Mouse (Mus musculus): Measurements from ENCODE around the gene Lrrfip2.

The Lrrfip2 gene

DNA sequence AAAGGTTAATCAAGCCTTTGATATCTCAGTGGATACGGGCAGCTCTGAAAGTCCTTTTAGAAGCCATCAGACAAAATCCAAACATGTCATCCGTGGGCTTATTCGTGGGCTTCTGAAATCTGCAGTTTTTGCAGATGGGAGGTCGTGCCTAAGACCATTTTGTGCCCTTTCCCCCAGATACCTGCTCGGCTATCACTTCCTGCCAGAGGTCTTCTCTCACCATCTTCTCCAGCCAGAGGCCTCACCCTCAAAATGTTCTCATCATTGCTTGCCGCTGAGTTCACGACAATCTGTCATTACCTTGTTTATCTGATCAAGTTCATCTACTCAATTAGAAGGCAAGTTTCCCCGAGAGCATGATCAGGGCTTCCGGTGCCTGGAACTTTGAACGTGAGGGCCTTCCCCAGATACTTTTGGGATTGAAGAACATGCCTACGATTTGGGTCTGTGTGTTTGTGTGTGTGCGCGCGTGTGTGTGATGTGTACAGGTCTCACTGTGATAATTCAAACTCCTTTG lies at the start of gene Lrrfip2:
TSS of gene Lrrfip2 (plus strand) at position 467 of the 517 bp plus-strand sequence.
- no peak for DNase-seq (ENCODE audit: low spot score)

DNA sequence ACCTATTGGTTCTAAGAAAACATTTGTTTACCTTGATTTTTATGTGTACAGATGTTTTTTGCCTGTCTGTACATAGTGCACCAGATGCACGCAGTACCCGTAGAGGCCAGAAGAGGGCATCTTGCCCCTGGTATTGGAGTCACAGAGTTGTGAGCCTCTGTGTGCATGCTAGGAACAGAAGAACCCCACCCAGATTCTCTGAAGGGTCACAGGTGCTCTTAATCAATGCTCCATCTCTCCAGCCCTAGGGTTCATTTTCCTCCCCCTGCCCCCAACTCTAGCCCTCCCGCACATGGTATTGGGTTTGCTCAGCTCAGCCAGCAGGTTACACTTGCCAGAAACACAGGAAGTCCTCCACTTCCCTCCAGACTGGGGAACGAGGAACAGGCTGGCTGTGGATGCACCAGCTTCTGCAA lies 46.8 kb upstream of the Lrrfip2 start:
- DNase-seq (ENCODE audit: low spot score) = peak; percentile 72

DNA sequence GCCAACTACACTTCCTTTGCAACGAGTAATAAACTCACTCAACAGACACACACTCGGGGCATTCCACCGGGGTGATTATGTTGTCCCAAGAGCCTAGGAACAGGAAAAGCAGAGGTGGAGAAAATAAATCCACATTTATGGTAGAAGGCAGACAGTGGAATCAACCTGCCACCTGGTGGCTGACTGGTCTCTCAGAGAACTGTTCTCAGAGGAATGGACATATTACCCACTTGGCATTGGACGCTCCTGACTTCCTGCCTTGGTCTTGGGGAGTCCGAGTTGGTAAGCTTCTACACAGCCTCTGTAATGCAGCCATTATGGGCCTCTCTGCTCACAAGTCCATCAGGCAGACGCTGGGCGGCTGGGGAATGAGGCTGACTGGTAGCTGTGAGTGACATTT lies 45.2 kb upstream of the Lrrfip2 start:
- peak; percentile 40 for DNase-seq (ENCODE audit: low spot score)

DNA sequence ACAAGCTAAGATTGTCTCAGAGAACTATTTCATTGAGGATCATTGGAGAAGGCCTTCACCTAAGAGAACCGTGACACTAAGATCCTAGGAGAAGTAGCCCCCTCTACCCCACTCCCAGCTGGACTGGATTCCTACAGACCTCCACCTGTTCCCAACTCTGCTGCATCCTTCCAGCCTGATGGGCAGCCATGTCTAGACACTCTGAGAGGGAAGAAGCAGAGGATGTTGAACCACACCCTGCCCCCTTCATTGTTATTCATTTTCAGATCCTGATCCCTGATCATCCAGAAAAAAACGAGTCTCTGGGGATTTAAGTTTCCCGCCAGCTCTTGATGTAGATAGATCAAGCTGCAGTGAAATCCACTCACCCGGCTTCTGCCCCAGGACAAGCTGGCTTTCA lies 44.4 kb upstream of the Lrrfip2 start:
- DNase-seq (ENCODE audit: low spot score) = no peak

DNA sequence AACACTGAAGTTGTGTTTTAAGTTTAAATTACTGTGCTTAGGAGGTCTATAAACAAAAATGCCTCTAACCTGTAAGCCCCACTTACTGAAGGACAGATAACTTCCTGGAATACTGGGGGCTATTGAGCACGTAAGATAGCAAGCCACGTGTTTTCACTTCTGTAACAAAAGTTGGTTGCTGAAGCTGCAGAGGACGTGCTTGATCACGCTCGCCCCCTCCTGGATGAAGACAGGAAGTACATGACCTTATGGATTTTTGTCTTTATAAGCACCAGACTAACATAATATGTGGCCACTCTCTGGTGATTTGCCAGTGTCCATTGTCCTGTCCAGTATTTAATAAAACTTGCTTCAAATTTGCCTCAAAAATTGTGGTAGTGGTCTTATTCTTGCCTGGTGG lies 39.6 kb upstream of the Lrrfip2 start:
- peak; percentile 54 for DNase-seq (ENCODE audit: low spot score)

DNA sequence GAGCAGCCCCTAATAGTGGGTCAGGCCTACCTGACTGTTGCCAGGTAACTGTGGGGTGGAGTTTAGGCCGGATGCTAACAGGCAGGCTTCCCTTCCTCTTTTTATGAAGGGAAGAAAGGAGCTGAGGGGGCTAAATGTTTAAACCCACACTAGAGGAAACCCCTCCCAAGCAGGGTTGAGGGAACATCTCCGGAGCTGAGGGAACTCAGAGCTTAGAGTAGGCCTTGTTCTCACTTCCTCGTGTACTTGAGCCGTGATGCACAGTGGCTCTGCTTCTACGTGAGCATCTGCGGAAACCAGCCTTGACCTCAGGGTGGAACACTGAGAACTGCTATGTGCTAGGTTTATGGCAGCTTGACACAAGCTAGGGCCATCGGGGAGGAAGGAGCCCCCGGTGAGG lies 36.6 kb upstream of the Lrrfip2 start:
- no peak for DNase-seq (ENCODE audit: low spot score)

DNA sequence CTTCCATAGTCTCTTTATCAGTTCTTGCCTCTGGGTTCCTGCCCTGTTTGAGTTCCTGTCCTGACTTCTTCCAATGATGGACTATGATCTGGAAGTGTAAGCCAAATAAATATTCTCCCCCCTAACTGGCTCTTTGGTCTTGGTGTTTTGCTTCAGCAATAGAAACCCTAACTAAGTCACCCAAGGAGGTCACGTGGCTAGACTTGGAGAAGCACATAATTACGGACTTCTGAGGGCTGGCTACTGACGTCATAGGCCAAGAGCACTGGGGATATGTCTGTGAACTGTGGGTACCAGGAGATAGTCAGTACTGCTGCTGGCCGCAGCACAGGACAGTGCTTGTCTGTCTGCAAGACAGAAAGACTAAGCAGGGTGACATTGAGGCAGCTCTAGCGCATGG lies 35.6 kb upstream of the Lrrfip2 start:
- DNase-seq (ENCODE audit: low spot score) = no peak

DNA sequence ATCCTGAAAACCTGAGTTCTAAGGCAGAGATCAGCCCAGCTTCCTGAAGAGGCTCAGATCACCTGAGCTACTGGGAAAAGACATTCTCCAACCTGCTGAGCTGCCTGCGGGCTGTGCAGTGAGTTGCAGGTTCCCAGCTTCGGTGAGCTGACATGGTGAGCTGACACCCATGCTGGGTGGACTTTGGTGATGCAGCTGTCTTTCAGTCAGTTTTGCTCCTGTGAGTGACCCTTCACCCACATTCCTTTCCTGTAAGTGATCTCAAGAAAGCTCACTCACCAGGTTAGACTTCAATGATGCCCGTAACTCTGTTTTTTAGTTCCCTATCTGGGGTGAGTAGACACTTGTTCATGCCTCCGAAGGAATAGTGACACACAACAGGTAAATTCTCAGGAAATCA lies 32.1 kb upstream of the Lrrfip2 start:
- no peak for DNase-seq (ENCODE audit: low spot score)

DNA sequence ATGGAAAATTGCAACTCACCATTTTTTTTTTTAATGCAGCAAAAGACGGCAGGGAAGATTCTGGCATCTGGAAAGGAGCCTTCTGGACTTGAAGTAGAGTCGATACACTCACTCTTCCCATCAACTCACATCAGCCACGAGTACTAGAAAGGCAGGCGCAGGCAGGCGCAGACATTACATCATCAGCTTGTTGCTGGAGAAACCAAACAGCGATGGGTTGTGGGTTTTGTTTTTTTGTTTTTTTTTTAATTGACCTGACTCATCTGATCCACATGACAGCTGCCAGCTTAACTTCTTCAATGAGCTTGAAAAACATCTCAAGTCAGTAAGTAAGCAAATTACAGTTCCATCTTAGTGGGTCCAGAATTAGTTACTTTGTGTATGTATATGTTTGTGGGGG lies 31.3 kb upstream of the Lrrfip2 start:
- DNase-seq (ENCODE audit: low spot score) = no peak

DNA sequence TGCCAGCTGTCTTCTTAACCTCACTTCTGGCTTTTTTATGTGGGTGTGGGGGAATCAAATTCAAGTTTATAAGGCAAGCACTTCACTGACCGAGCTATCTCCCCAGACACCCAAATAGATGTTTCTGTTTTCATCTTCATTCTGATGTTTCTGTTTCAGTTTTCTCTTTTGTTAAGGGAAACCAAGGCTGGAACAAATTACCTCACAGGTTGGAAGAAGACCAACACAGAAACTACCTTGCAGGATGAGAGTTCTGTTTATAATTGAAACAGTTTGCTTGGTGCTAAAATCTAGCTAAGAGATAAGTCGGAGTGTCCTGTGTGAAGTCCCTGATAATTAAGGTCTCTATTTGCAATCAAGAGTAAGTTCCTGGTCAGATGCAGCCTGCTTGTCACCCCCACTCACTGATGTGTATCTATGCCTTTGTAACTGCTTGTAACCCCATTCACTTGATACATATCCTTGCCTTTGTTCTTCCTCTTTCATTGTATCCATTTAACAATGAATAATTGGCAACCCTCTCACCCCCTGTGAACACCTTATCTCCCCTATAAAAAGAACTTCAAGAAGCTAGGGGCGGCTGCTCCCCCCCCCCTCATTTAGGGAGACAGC lies 30.3 kb upstream of the Lrrfip2 start:
- DNase-seq (ENCODE audit: low spot score) = no peak

DNA sequence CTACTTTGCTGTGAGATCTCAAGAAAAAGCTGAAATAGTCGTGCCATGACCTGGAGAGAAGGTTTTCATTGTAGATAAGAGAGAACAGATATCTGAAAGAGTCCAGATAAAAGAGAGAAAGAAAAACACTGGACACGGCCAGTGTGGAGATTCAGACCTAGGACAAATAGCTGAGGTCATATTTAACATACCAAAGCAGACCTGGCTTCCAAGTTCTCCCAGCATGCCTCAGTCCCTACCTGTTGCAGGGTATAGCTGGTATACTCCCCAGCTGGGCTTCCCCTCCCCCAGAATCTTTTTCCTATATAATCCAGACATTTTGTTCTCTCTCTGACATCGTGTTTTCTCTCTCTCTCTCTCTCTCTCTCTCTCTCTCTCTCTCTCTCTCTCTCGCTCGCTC lies 29.4 kb upstream of the Lrrfip2 start:
- DNase-seq (ENCODE audit: low spot score) = no peak

DNA sequence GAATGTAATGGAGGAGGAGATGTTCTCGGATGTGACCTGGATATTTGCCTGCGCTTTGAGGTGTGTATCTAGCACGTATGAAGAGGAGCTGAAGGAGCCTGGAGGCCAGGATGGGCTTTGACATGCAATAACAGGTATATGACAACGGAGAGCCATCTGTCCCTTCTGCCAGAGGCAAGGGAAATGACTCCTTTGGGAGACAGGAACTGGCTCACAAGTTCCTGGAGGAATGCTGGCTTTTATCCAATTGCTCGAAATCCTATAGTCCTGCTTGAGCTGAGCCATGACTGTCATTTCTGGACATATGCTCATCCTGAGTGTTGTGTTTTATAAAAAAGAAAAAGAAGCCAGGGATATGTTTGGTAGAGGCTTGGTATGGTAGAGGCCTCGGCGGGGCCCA lies 28.5 kb upstream of the Lrrfip2 start:
- no peak for DNase-seq (ENCODE audit: low spot score)

DNA sequence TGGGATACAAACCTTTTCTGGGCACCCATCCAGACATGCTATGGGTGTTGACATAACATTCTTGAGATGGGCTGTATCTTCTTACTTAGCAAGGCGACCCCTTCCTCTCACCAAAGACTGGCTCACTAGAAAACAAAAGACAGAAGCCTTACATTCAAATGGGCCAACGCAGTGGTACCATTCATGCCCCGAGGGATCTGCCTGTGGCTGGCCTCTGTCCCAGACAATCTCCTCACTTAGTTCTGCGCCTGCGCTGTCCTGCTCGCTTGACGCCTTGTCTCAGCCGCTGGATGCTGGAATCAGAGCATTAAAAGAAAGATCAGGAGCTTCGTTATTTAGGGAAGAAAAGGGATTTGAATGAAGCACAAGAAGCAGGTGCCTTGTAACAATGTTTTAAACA lies 24.7 kb upstream of the Lrrfip2 start:
- DNase-seq (ENCODE audit: low spot score) = no peak

DNA sequence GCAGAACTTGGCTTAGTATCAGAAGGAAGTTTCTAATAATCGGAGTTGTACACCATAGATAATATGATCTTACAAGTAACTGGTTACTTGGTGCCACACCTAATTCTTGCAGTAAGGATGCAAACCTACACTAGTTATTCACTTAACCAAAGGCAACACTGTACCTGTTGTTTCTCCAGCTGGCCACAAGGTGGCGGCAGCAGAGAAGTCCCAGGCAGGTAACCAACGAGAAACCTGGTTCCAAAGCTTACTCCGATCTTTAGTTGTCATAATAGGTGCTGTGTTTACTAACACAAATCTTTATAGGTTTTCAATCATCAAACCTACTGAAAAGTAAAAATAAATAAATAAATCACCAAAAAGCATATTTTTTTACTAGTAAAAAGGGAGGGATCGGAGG lies 24.3 kb upstream of the Lrrfip2 start:
- peak; percentile 74 for DNase-seq (ENCODE audit: low spot score)

DNA sequence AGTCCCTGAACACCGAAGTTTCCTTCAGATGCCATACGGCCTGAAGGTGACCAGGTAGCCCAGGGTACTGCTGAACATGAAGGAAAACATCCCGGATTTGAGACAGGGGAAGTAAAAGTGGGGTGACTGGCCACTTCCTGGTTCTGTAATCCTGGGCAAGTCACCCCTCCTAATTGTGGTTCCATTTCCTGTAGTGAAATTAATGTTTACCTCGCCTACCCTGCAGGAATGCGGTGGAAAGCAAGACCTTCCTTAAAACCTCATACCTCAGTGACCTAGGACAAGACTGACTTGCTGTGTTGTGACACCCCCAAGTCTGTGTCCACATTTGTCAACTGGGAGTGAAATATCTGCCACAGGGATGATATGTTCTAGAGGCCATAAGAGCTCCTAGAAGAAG lies 22.8 kb upstream of the Lrrfip2 start:
- DNase-seq (ENCODE audit: low spot score) = no peak

DNA sequence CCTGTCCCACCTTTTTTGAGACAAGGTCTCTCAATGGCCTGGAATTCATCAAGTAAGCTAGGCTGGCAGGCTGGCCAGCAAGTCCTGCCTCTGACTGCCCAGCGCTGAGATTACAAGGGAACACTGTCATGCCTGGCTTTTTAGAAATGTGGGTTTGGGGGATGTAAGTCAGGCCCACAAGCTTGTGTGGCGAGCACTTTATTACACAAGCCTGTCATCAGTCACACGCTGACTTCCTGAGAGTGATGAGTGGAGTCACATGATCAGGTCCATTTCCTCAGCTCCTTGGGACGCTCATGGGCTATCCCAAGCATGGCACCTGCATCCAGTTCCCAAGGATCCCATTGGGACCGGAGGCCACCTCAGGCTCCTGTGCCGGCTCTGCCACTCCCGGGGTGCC lies 21.7 kb upstream of the Lrrfip2 start:
- DNase-seq (ENCODE audit: low spot score) = no peak

DNA sequence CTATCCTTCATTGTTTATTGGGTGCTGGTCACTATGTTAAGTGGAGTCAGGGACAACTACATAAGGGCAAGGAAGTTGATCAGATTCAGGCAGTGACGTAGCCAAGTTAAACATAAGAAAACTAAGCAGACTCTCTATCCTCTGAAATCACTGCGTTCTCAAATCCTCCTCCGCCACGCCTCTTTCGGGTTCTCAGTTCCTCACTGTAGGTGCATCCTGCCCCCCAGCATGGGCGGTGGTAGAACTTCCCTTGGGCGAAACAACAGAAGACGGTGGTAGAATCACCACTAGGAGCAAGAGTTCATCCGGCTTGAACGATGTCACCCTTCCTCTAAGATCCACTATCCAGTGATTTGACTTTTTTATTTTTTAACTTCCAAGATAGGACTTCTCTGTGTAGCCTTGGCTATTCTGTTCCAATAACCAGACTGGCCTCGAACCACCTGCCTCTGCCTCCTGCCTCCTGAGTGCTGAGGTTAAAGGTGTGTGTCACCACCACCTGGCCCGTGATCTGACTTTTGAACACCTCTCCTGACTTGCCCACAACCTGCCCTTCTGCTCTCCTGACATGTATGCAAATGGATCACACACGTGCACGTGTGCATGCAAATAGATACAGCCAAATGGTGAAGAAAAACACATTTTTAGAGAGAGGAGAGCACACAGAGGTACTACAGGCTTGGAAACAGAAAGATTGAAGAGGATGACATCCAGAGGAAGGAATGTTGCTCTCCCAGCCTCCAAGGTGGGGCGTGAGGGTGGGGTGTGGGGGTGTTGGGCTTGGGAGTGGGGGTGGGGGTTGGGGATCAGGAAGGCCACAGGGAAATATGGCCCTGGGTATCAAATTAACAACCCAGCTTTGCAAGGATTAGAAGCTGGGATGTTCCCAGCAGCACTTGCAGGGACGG lies 20.7 kb upstream of the Lrrfip2 start:
- no peak for DNase-seq (ENCODE audit: low spot score)

DNA sequence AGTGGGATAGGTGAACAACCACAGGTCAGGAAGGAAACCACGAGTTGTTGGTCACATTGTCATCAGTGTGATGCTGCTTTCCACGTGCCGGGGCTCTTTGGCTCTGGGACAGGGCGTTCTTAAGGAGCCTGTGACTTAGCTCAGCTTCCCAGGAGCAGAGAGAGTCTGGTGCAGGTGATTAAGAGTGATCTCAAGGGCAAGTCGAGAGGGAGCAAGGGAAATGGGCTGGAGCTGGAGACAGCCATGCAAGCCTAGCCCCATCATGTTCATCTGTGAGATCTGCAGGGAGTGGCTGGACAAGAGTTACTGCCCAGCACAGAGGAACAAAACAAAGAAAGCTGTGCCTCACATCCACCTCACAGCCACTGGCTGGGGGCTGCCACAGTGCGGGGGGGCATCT lies 19.8 kb upstream of the Lrrfip2 start:
- no peak for DNase-seq (ENCODE audit: low spot score)

DNA sequence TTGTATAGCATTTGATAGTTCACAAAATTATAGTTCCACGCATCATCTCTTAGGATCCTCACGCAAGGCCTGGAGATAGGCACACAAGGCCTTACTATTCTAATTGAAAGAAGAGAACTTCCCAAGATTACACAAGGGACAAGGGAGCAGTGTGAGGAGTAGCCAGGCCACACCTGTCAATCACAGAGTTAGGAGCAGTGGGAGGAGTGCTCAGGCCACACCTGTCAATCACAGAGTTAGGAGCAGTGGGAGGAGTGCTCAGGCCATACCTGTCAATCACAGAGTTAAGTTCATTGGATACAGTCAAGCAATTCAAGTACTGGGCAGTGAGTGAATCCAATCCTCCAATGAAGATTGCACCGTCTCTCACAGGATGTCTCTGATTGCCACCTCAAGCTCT lies 17.0 kb upstream of the Lrrfip2 start:
- DNase-seq (ENCODE audit: low spot score) = no peak

DNA sequence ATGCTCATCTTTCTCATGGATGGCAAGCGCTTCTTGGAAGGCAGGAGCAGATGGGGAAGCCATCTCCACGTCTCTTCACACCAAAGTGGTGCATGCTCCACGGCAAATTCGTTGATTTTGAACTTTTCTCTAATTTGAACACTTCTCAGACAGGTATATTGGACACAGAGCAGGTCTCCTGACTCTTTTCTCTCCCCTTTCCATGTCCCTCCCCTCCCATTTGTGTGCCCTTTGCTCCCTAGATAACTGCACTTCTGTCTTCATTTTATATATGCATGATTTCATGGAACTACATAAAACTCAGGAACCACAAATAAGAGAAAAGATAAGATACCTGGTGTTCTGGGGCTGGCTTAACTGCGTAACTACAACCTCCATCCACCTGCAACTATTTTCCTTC lies 14.1 kb upstream of the Lrrfip2 start:
- no peak for DNase-seq (ENCODE audit: low spot score)

DNA sequence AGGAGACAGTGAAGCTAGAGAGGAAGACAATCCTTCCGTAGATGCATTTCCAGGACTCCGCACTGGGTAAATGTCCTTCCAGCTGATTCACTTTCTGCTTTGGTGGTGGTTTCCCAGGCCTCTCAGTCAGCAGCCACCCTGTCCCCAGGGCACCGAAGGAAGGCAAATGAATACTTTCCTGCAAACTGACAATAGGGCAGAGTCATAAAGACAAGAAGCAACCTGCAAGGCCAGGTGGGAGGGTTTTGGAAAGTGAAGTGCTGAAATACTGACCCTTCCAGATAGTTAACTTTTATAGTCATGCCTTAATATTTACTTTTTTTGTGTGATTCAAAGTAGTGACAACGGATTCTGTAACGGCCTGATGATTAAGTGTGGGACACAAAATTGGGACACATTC lies 13.5 kb upstream of the Lrrfip2 start:
- no peak for DNase-seq (ENCODE audit: low spot score)

DNA sequence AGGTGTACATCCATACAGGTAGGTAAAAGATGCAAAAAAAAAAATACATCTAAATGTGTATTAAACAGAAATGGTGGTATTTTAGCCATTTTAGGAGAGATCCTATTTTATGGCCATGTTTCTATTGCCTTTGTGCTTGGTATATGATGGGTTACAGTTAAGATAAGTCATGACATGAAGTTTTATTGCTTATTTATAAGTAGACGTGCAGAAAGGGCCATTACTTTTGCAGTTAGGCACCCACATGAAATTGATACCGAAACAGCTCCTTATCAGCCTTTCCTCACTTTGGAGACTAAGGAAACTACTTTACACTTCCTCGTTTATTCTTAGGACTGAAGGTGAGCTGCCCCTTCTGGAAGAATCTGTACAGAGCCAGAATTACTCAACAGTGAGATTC lies 9.5 kb upstream of the Lrrfip2 start:
- DNase-seq (ENCODE audit: low spot score) = no peak

DNA sequence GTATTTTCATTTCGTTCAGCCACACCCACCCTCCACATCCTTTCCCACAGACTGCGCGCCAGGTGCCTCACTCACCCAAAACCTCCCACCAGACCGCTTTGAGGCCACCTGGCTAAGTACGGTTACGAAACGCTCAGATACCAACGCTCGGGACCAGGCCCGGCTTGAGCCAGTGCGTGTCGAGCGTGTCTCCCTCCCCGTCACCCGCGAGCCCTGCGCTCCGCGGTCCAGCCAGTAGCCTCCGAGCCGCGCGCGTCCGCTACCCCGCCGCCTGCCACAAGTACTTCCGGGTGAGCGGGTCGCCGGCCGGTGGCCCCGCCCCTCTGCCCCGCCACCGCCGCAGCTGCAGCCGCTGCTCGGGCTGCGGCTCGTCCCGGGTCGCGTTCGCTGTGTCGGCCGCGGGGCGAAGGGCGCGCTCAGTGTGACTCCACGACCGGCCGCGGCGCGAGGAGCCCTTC lies 431 bp downstream of the Lrrfip2 start:
- DNase-seq (ENCODE audit: low spot score) = peak; percentile 87
